Mouse (Mus musculus): ENCODE data around the gene Fancb. TPM values are rescaled to one million over a fixed set of nuclear protein-coding genes. Genes with fewer than 3 reads are reported as not detected.

The Fancb gene
- total and polyA plus RNA-seq, 2 experiments from 2014 or later = 1.6 to 3.3 TPM

GRCm38 (mm10) chrX:164971206-164971605 lies 9.2 kb upstream of the Fancb start:
- H3K27ac ChIP-seq (ENCODE audit: low read depth) = no peak overlapping the region
- 74% methylated on average over 3 of the region's 3 CpGs for WGBS
- no peaks in the 10 kb centered on the region for H3K36me3 ChIP-seq (replicated peaks; ENCODE audit: control insufficient read depth, insufficient read depth, low read length)
- H3K27me3 ChIP-seq (ENCODE audit: control insufficient read depth, insufficient read depth, low read length) = no peaks in the 10 kb centered on the region
- no peak overlapping the region for H3K4me2 ChIP-seq (ENCODE audit: low read depth, low read length)
- TF ChIP-seq CTCF (IDR thresholded peaks at IDR 0.05; ENCODE audit: low read depth) = no peak
- TF ChIP-seq EP300 (IDR thresholded peaks at IDR 0.05; ENCODE audit: low read depth) = no peak
- DNase-seq (ENCODE audit: low spot score) (no peak), ATAC-seq (ENCODE audit: insufficient read depth, low read depth) (no peak)
- no peaks in the 10 kb centered on the region for H3K4me1 ChIP-seq (ENCODE audit: control insufficient read depth, insufficient read depth)
- H3K9me3 ChIP-seq (replicated peaks; ENCODE audit: control insufficient read depth, low read length) = no peaks in the 10 kb centered on the region
- no peak overlapping the region for H3K4me3 ChIP-seq (ENCODE audit: low read depth, low read length)
- H3K9ac ChIP-seq (replicated peaks; ENCODE audit: low read depth, low read length) = no peak overlapping the region

DNA sequence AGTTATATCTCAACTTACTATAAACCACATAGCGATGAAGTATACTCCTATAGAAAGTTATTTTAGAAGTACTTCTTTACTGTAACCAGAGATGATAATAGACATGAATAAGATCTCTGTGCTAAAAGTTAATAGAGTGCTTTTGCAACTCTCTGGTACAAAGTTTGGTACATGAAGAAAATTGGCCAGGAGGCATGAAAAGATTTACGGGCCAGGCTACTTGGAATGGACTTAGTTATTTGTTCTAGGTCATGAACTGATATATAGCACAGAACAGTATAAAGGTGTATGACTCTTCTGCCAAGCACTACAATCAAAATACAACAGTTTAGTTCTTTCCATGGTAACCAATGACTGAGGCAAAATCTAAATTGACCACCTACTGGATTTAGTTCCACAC lies 1.5 kb upstream of the Fancb start:
- TF ChIP-seq EP300 (IDR thresholded peaks at IDR 0.05; ENCODE audit: low read depth) (no peak), CTCF (IDR thresholded peaks at IDR 0.05; ENCODE audit: low read depth) (no peak)
- H3K9ac ChIP-seq (replicated peaks; ENCODE audit: low read depth, low read length) = no peak overlapping the region
- no peak overlapping the region for H3K27ac ChIP-seq (ENCODE audit: low read depth)
- no peaks in the 10 kb centered on the region for H3K4me1 ChIP-seq (ENCODE audit: control insufficient read depth, insufficient read depth)
- DNase-seq (ENCODE audit: low spot score) (no peak), ATAC-seq (ENCODE audit: insufficient read depth, low read depth) (no peak)
- no peak overlapping the region for H3K4me3 ChIP-seq (ENCODE audit: low read depth, low read length)
- H3K36me3 ChIP-seq (replicated peaks; ENCODE audit: control insufficient read depth, insufficient read depth, low read length) = no peaks in the 10 kb centered on the region
- H3K27me3 ChIP-seq (ENCODE audit: control insufficient read depth, insufficient read depth, low read length) = no peaks in the 10 kb centered on the region
- H3K9me3 ChIP-seq (replicated peaks; ENCODE audit: control insufficient read depth, low read length) = no peaks in the 10 kb centered on the region
- peak overlapping the region; percentile 18; the same call in 1 of the 2 replicates for H3K4me2 ChIP-seq (ENCODE audit: low read depth, low read length)
- 89% methylated on average over 2 of the region's 2 CpGs for WGBS

DNA sequence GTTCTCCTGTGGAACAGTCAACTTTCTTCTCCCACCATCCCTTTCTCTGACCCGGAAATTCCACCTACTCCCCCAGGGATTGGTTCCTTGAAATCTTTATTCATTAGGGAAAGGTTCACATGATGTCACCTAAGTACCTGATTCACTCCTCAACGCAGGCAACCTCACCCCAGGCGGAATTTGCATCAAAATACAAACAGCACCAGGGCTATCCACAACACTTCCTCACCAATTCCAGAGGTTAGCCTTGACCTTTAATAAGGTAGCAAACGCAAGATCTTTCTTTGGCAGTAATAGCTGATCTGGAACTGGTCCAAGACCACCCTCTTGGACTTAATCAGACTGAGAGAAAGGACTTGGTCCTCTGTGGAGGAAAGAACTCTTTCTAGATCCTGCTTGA lies 22.7 kb downstream of the Fancb start:
- Histone ChIP-seq H3K9me3 (replicated peaks; ENCODE audit: control insufficient read depth, low read length) (no peaks in the 10 kb centered on the region), H3K27me3 (ENCODE audit: control insufficient read depth, insufficient read depth, low read length) (no peaks in the 10 kb centered on the region), H3K4me2 (ENCODE audit: low read depth, low read length) (no peak overlapping the region), H3K27ac (ENCODE audit: low read depth) (no peak overlapping the region), H3K36me3 (replicated peaks; ENCODE audit: control insufficient read depth, insufficient read depth, low read length) (no peaks in the 10 kb centered on the region), H3K4me1 (ENCODE audit: control insufficient read depth, insufficient read depth) (no peaks in the 10 kb centered on the region), H3K9ac (replicated peaks; ENCODE audit: low read depth, low read length) (no peak overlapping the region), H3K4me3 (ENCODE audit: low read depth, low read length) (no peak overlapping the region)
- 29% methylated on average over 4 of the region's 4 CpGs for WGBS
- ATAC-seq (ENCODE audit: insufficient read depth, low read depth) (no peak), DNase-seq (ENCODE audit: low spot score) (no peak)
- TF ChIP-seq EP300 (IDR thresholded peaks at IDR 0.05; ENCODE audit: low read depth) = no peak
- no peak for TF ChIP-seq CTCF (IDR thresholded peaks at IDR 0.05; ENCODE audit: low read depth)

- Histone ChIP-seq H3K9me3 (replicated peaks; ENCODE audit: control insufficient read depth, low read length) (no peaks in the 10 kb centered on the region), H3K27me3 (ENCODE audit: control insufficient read depth, insufficient read depth, low read length) (no peaks in the 10 kb centered on the region), H3K36me3 (replicated peaks; ENCODE audit: control insufficient read depth, insufficient read depth, low read length) (no peaks in the 10 kb centered on the region), H3K4me2 (ENCODE audit: low read depth, low read length) (no peak within 1 kb of the TSS), H3K4me3 (ENCODE audit: low read depth, low read length) (no peak within 1 kb of the TSS), H3K9ac (replicated peaks; ENCODE audit: low read depth, low read length) (no peak within 1 kb of the TSS), H3K27ac (ENCODE audit: low read depth) (no peak within 1 kb of the TSS), H3K4me1 (ENCODE audit: control insufficient read depth, insufficient read depth) (no peaks in the 10 kb centered on the region)
- TF ChIP-seq CTCF (IDR thresholded peaks at IDR 0.05; ENCODE audit: low read depth) (no peak), EP300 (IDR thresholded peaks at IDR 0.05; ENCODE audit: low read depth) (no peak)
- DNase-seq (ENCODE audit: low spot score) (no peak), ATAC-seq (ENCODE audit: insufficient read depth, low read depth) (no peak)
These were observed 24.5 kb downstream of the Fancb start, which contains the start of gene Gm17604 for GRCm38 (mm10) chrX:165004779-165005324. Gene Gm17604 (minus strand): TSS chrX:165004829.

Other genes starting within 250 kb of the Fancb start
- 7.7 and 13.3 TPM in 2 replicates for gene Mospd2, start 217 bp upstream of the Fancb start, total RNA-seq (2014; rRNA removed; ENCODE audit: low replicate concordance)
- 7.3 and 8.3 TPM in 2 replicates for gene Mospd2, start 217 bp upstream of the Fancb start, polyA plus RNA-seq (2015; fragmentation: Nextera tagmentation; extraction: Ambion mirVana)
- gene Gm17604, start 24.2 kb downstream of the Fancb start, total RNA-seq (2014; rRNA removed; ENCODE audit: low replicate concordance) = not detected in 2 replicates
- not detected in 2 replicates for gene Gm17604, start 24.2 kb downstream of the Fancb start, polyA plus RNA-seq (2015; fragmentation: Nextera tagmentation; extraction: Ambion mirVana)